Mouse (Mus musculus) olfactory bulb, adult 2 months (tissue): ENCODE data around the gene Guca2a.

ENCODE experiments used
- CTCF ChIP-seq: fragments of 200-500 bp; IDR thresholded peaks from 2 replicates; pipeline ENCODE4 v1.5.1; 2012; ENCODE audit warnings: low read depth, mild to moderate bottlenecking, low read length, moderate library complexity; ENCODE audit not compliant: insufficient read depth
- POLR2A ChIP-seq: fragments of 200-500 bp; IDR thresholded peaks from 2 replicates; pipeline ENCODE4 v1.6.1; 2012; ENCODE audit warnings: mild to moderate bottlenecking, low read depth, low read length, moderate library complexity; ENCODE audit not compliant: insufficient read depth

- no peak for TF ChIP-seq CTCF
- TF ChIP-seq POLR2A = no peak
These were observed 32.1 kb downstream of the Guca2a start for GRCm38 (mm10) chr4:119669356-119670209.
